Mouse (Mus musculus) midbrain, postnatal 0 days (tissue): ENCODE results near the gene Tiam2. TPM values are rescaled to one million over a fixed set of nuclear protein-coding genes. Genes with fewer than 3 reads are reported as not detected.

ENCODE experiments used
- ATAC-seq: fragments of 200-750 bp; cut with Nextera tagmentation; 2 replicates; pipeline ENCODE4 v1.8.0; 2017; ENCODE audit warnings: moderate number of reproducible peaks, mild to moderate bottlenecking, moderate TSS enrichment, moderate library complexity; ENCODE audit not compliant: low FRiP score
- DNase-seq: peaks from one replicate; pipeline ENCODE4 v3.0.0-alpha.2; 2015; ENCODE audit warnings: low spot score
- H3K27ac ChIP-seq: fragments of 300-500 bp; sonication (generic); 2 replicates; pipeline ENCODE4 v1.5.1; 2014; ENCODE audit warnings: low read depth, mild to moderate bottlenecking, low read length, mixed read lengths
- H3K27me3 ChIP-seq: fragments of 300-500 bp; sonication (generic); 2 replicates; pipeline ENCODE4 v1.6.1; 2014; ENCODE audit warnings: low read length, control low read depth, mixed read lengths; ENCODE audit not compliant: insufficient read depth
- H3K36me3 ChIP-seq: fragments of 300-500 bp; sonication (generic); 2 replicates; pipeline ENCODE4 v1.6.1; 2014; ENCODE audit warnings: low read length, control low read depth, mixed read lengths; ENCODE audit not compliant: insufficient read depth
- H3K4me1 ChIP-seq: fragments of 300-500 bp; sonication (generic); 2 replicates; pipeline ENCODE4 v1.6.1; 2014; ENCODE audit warnings: mild to moderate bottlenecking, control low read depth, antibody characterized with exemption, low read length, mixed read lengths; ENCODE audit not compliant: insufficient read depth
- H3K4me2 ChIP-seq: fragments of 300-500 bp; sonication (generic); 2 replicates; pipeline ENCODE4 v1.6.1; 2014; ENCODE audit warnings: low read depth, mild to moderate bottlenecking, low read length, mixed read lengths; ENCODE audit not compliant: poor library complexity, severe bottlenecking
- H3K4me3 ChIP-seq: fragments of 300-500 bp; sonication (generic); 2 replicates; pipeline ENCODE4 v1.5.1; 2014; ENCODE audit warnings: low read depth, mild to moderate bottlenecking, low read length, moderate library complexity
- H3K9ac ChIP-seq: fragments of 300-500 bp; sonication (generic); replicated peaks from 2 replicates; pipeline ENCODE4 v1.6.1; 2014; ENCODE audit warnings: mild to moderate bottlenecking, low read length, moderate library complexity, mixed read lengths; ENCODE audit not compliant: poor library complexity, severe bottlenecking
- H3K9me3 ChIP-seq: fragments of 300-500 bp; sonication (generic); 2 replicates; pipeline ENCODE4 v1.6.1; 2016; ENCODE audit warnings: low read length, control low read depth
- CTCF ChIP-seq: IDR thresholded peaks from 2 replicates; pipeline ENCODE4 v1.5.1; 2016; ENCODE audit warnings: antibody characterized with exemption, mild to moderate bottlenecking
- WGBS: fragments of 180-500 bp; shearing (Covaris S2); extraction: QIAGEN DNeasy Blood & Tissue Kit; methylation state at CpG from one replicate; pipeline ENCODE4 v1.1.7; 2014; 5-methylcytosine and 5-hydroxymethylcytosine counted together
- polyA plus RNA-seq: library from polyadenylated mRNA; unstranded; fragments of >200 nt; fragmentation: Nextera tagmentation; extraction: Ambion mirVana; gene quantifications from 2 replicates; pipeline ENCODE4 v1.2.1, GENCODE M21; 2015
- total RNA-seq: library from RNA; depleted of rRNA; stranded (reverse); fragments of >200 nt; gene quantifications from 2 replicates; pipeline ENCODE4 v1.2.3, GENCODE M21; 2014; rRNA removed

Gene Tiam2
- total RNA-seq (5.2 and 6.9 TPM in 2 replicates), polyA plus RNA-seq (1.7 TPM in 2 replicates)

DNA sequence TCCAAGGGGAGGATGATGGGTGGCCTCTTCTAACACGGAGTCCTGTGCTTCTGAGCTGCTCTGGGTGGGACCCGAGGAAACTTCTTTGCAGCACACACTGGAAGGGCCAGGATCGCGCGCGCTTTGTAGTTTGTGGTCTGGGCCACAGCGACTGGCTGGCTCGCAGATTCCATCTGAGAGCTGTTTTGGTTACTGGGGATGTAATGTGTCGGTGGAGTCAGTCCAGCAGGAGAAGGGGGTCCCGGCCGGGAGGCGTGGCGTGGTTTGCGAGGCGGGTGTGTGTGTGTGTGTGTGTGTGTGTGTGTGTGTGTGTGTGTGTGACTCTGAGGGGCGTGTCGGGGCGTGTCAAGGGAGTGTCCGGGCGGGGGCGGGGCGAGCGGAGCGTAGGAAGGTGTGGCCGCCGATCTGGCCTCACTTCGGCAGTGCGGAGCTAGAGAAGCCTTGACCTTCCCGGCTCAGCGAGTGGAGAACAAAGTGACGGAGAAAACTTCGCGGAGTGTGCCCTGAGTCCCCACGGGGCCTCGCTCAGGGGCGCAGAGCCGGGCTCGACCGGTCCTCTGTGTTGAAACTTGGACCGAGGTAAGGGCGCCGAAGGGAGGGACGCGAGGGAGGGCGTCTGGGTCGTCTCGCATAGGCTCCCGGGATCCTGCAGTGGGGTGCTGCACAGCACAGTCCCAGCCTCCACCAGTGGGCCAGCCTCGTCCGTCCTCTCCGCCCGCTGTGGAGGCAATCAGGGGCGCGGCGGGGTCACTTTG lies at the start of gene Tiam2:
Tiam2 (plus strand) TSS at position 426 of the 755 bp plus-strand sequence.
- Histone ChIP-seq H3K36me3 (no peaks in the 10 kb centered on the region), H3K4me2 (peak within 1 kb of the TSS; percentile 71), H3K9me3 (no peaks in the 10 kb centered on the region), H3K27ac (no peak within 1 kb of the TSS), H3K4me3 (peak within 1 kb of the TSS; percentile 42), H3K27me3 (peaks cover 21% of the 10 kb centered on the region; the same call in 1 of the 2 replicates), H3K4me1 (peaks cover 5% of the 10 kb centered on the region; the same call in 1 of the 2 replicates), H3K9ac (0 out of 2 replicates have a peak within 1 kb of the TSS, but pooled peaks have one; percentile 46)
- WGBS, result under 1% methylated on average over 42 of the region's 55 CpGs
- ATAC-seq, result peak; percentile 75
- peak; percentile 53 for DNase-seq
- no peak for TF ChIP-seq CTCF

- 68% methylated on average over 2 of the region's 2 CpGs for WGBS
Measured at GRCm38 (mm10) chr17:3280321-3280720, 46.1 kb upstream of the Tiam2 start.

GRCm38 (mm10) chr17:3281939-3282338 lies 44.4 kb upstream of the Tiam2 start:
- DNase-seq, result no peak
- H3K9ac ChIP-seq, result no peak overlapping the region
- H3K4me1 ChIP-seq, result no peaks in the 10 kb centered on the region
- no peaks in the 10 kb centered on the region for H3K36me3 ChIP-seq
- no peak overlapping the region for H3K4me2 ChIP-seq
- H3K27ac ChIP-seq, result no peak overlapping the region
- WGBS, result 86% methylated on average over 5 of the region's 5 CpGs
- H3K4me3 ChIP-seq, result no peak overlapping the region
- ATAC-seq, result no peak
- no peaks in the 10 kb centered on the region for H3K9me3 ChIP-seq
- H3K27me3 ChIP-seq, result no peaks in the 10 kb centered on the region
- no peak for TF ChIP-seq CTCF

More at GRCm38 (mm10) chr17:3280321-3280720, 46.1 kb upstream of the Tiam2 start:
- ATAC-seq, result no peak
- no peaks in the 10 kb centered on the region for H3K27me3 ChIP-seq
- no peaks in the 10 kb centered on the region for H3K36me3 ChIP-seq
- no peak for TF ChIP-seq CTCF
- no peak overlapping the region for H3K27ac ChIP-seq
- H3K9ac ChIP-seq, result no peak overlapping the region
- no peaks in the 10 kb centered on the region for H3K9me3 ChIP-seq
- no peak for DNase-seq
- no peak overlapping the region for H3K4me3 ChIP-seq
- H3K4me2 ChIP-seq, result no peak overlapping the region
- H3K4me1 ChIP-seq, result no peaks in the 10 kb centered on the region

DNA sequence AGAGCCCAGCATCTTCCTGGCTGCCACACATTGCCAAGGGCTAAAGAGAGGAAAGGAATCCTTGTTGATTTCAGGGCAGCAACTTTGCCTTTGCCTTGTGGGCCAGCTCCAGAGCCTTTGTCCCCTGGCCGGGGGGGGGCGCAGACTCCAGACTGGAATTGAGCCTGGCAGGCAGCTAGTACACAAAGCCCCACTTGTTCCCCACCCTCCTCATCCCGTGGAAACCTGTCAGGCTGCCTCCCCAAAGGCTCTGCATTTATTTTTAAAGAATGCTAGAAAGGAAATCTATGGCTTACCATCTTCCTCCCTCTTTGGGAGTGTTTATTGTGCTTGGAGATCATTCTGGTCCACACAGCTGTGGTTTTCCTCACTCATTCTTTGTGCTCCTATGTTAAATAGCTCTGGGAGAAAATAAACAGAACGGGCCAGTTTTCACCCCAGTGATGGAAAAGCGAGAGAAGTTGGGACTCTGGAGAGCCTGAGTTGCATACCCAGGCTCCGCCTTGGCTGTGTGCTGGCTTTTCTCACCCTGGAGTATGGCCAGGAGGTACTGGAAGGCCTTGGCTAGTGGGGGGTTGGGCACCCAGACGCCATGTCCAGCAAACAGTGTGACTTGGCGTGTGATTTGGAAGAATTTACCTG lies 41.2 kb upstream of the Tiam2 start:
- Histone ChIP-seq H3K36me3 (no peaks in the 10 kb centered on the region), H3K27ac (peak overlapping the region; percentile 65), H3K9ac (no peak overlapping the region), H3K27me3 (no peaks in the 10 kb centered on the region), H3K4me2 (no peak overlapping the region), H3K9me3 (no peaks in the 10 kb centered on the region), H3K4me1 (no peaks in the 10 kb centered on the region), H3K4me3 (no peak overlapping the region)
- WGBS, result 38% methylated on average over 8 of the region's 8 CpGs
- ATAC-seq (peak; percentile 71), DNase-seq (peak; percentile 69)
- no peak for TF ChIP-seq CTCF

DNA sequence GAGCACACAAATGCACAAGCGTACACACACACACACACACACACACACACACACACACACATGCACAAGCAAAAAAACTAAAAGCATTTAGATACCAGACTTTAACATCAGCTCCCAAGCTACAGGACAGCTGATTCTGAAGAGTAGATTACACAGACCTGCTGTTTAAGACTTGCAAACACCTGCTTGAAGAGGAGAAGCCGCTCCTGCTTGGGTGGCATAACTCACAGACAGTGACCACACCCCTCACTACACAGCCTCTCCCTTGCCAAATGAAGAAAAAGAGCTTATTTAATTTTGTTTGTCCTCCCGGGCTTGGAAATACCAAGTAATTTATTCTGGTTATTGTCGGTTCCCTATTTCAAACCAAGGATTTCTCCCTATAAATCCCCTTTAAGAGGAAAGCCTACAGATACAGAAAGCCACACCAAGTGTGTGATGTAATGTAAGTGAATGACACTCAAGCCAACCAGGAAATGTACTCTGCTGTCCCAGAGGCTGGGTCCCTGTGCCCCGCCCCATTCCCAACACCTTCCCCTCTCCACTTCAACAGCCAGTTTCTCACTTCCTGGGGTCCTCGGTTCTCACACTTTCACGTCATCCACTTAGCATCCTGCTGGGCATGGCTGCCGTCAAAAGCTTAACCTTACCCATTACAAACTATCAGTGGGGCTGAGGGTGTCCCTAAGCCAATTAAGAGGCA lies 40.1 kb upstream of the Tiam2 start:
- H3K27ac ChIP-seq, result no peak overlapping the region
- H3K9ac ChIP-seq, result no peak overlapping the region
- H3K4me3 ChIP-seq, result no peak overlapping the region
- DNase-seq, result no peak
- no peaks in the 10 kb centered on the region for H3K27me3 ChIP-seq
- H3K9me3 ChIP-seq, result no peaks in the 10 kb centered on the region
- WGBS, result 72% methylated on average over 8 of the region's 8 CpGs
- no peaks in the 10 kb centered on the region for H3K4me1 ChIP-seq
- no peak overlapping the region for H3K4me2 ChIP-seq
- H3K36me3 ChIP-seq, result no peaks in the 10 kb centered on the region
- TF ChIP-seq CTCF, result no peak
- no peak for ATAC-seq
